Mouse (Mus musculus) forebrain, embryonic 12.5 days (tissue): ENCODE measurements around the gene Lhfpl4. TPM values are rescaled to one million over a fixed set of nuclear protein-coding genes. Genes with fewer than 3 reads are reported as not detected.

Experiments
- ATAC-seq: fragments of 200-750 bp; cut with Nextera tagmentation; 2 replicates; pipeline ENCODE4 v1.8.0; 2017; ENCODE audit warnings: moderate TSS enrichment; ENCODE audit not compliant: low FRiP score
- H3K27ac ChIP-seq: fragments of 300-500 bp; sonication (generic); 2 replicates; pipeline ENCODE4 v1.5.1; 2016; ENCODE audit warnings: mild to moderate bottlenecking
- H3K27me3 ChIP-seq: fragments of 300-500 bp; sonication (generic); 2 replicates; pipeline ENCODE4 v1.6.1; 2016; ENCODE audit warnings: mild to moderate bottlenecking
- H3K36me3 ChIP-seq: fragments of 300-500 bp; sonication (generic); replicated peaks from 2 replicates; pipeline ENCODE4 v1.6.1; 2016; ENCODE audit warnings: mild to moderate bottlenecking
- H3K4me1 ChIP-seq: fragments of 300-500 bp; sonication (generic); 2 replicates; pipeline ENCODE4 v1.6.1; 2016
- H3K4me2 ChIP-seq: fragments of 300-500 bp; sonication (generic); 2 replicates; pipeline ENCODE4 v1.6.1; 2016; ENCODE audit warnings: mild to moderate bottlenecking, moderate library complexity
- H3K4me3 ChIP-seq: fragments of 300-500 bp; sonication (generic); replicated peaks from 2 replicates; pipeline ENCODE4 v1.5.1; 2016; ENCODE audit warnings: mild to moderate bottlenecking
- H3K9ac ChIP-seq: fragments of 300-500 bp; sonication (generic); 2 replicates; pipeline ENCODE4 v1.6.1; 2016; ENCODE audit warnings: mild to moderate bottlenecking
- H3K9me3 ChIP-seq: fragments of 300-500 bp; sonication (generic); 2 replicates; pipeline ENCODE4 v1.6.1; 2016
- WGBS: fragments of 180-500 bp; shearing (Covaris S2); methylation state at CpG from one replicate; pipeline ENCODE4 v1.1.7; 2016; 5-methylcytosine and 5-hydroxymethylcytosine counted together
- polyA plus RNA-seq: library from polyadenylated mRNA; unstranded; fragments of >200 nt; fragmentation: Nextera tagmentation; extraction: Ambion mirVana; gene quantifications from 2 replicates; pipeline ENCODE4 v1.2.1, GENCODE M21; 2016

Lhfpl4 gene
- polyA plus RNA-seq, result 30.6 and 35.4 TPM in 2 replicates

GRCm38 (mm10) chr6:113194841-113195595, at the start of gene Lhfpl4:
Gene Lhfpl4 (minus strand): TSS chr6:113195384.
- Histone ChIP-seq H3K4me2 (peak within 1 kb of the TSS; percentile 99), H3K4me1 (peaks cover 42% of the 10 kb centered on the region), H3K9ac (peak within 1 kb of the TSS; percentile 88), H3K27me3 (0 out of 2 replicates have a peak, but pooled peaks cover 6% of the 10 kb centered on the region), H3K36me3 (no peaks in the 10 kb centered on the region), H3K4me3 (peak within 1 kb of the TSS; percentile 82), H3K27ac (peak within 1 kb of the TSS; percentile 77), H3K9me3 (no peaks in the 10 kb centered on the region)
- 1% methylated on average over 37 of the region's 66 CpGs for WGBS
- ATAC-seq, result peak; percentile 86

GRCm38 (mm10) chr6:113242753-113243152, 47.6 kb upstream of the Lhfpl4 start:
- H3K9me3 ChIP-seq, result no peaks in the 10 kb centered on the region
- no peak overlapping the region for H3K4me3 ChIP-seq
- H3K27ac ChIP-seq, result no peak overlapping the region
- H3K4me2 ChIP-seq, result no peak overlapping the region
- no peak overlapping the region for H3K9ac ChIP-seq
- 83% methylated on average over 1 of the region's 1 CpGs for WGBS
- H3K4me1 ChIP-seq, result peaks cover 16% of the 10 kb centered on the region
- no peak for ATAC-seq
- H3K36me3 ChIP-seq, result peaks cover 32% of the 10 kb centered on the region
- H3K27me3 ChIP-seq, result no peaks in the 10 kb centered on the region

- ATAC-seq, result no peak
- no peaks in the 10 kb centered on the region for H3K27me3 ChIP-seq
Measured at GRCm38 (mm10) chr6:113238442-113238841, 43.3 kb upstream of the Lhfpl4 start.

GRCm38 (mm10) chr6:113237542-113238270, 42.5 kb upstream of the Lhfpl4 start, which contains the start of gene Mtmr14:
Gene Mtmr14 (plus strand): TSS chr6:113237843.
- H3K27me3 ChIP-seq, result no peaks in the 10 kb centered on the region
- H3K4me2 ChIP-seq, result peak within 1 kb of the TSS; percentile 93
- H3K36me3 ChIP-seq, result peaks cover 16% of the 10 kb centered on the region
- peaks cover 17% of the 10 kb centered on the region for H3K4me1 ChIP-seq
- peak; percentile 100 for ATAC-seq
- H3K27ac ChIP-seq, result peak within 1 kb of the TSS; percentile 79
- H3K4me3 ChIP-seq, result peak within 1 kb of the TSS; percentile 98
- peak within 1 kb of the TSS; percentile 86 for H3K9ac ChIP-seq
- WGBS, result under 1% methylated on average over 55 of the region's 55 CpGs
- H3K9me3 ChIP-seq, result no peaks in the 10 kb centered on the region

More at GRCm38 (mm10) chr6:113238442-113238841, 43.3 kb upstream of the Lhfpl4 start:
- Histone ChIP-seq H3K4me1 (peaks cover 19% of the 10 kb centered on the region), H3K4me3 (peak overlapping the region; percentile 98), H3K27ac (no peak overlapping the region), H3K9me3 (no peaks in the 10 kb centered on the region), H3K9ac (peak overlapping the region; percentile 86), H3K4me2 (peak overlapping the region; percentile 93), H3K36me3 (peaks cover 21% of the 10 kb centered on the region)
- WGBS, result 45% methylated on average over 6 of the region's 6 CpGs

GRCm38 (mm10) chr6:113235141-113235540, 40.0 kb upstream of the Lhfpl4 start:
- 76% methylated on average over 5 of the region's 5 CpGs for WGBS
- H3K36me3 ChIP-seq, result peaks cover under 1% of the 10 kb centered on the region
- H3K4me2 ChIP-seq, result no peak overlapping the region
- peaks cover 17% of the 10 kb centered on the region for H3K4me1 ChIP-seq
- no peak overlapping the region for H3K27ac ChIP-seq
- no peak overlapping the region for H3K4me3 ChIP-seq
- no peak for ATAC-seq
- no peak overlapping the region for H3K9ac ChIP-seq
- no peaks in the 10 kb centered on the region; the same call in 1 of the 2 replicates for H3K9me3 ChIP-seq
- H3K27me3 ChIP-seq, result no peaks in the 10 kb centered on the region

- H3K4me3 ChIP-seq, result no peak overlapping the region
- H3K4me1 ChIP-seq, result no peaks in the 10 kb centered on the region
- H3K36me3 ChIP-seq, result no peaks in the 10 kb centered on the region
- no peak overlapping the region for H3K9ac ChIP-seq
- no peak overlapping the region for H3K4me2 ChIP-seq
- no peaks in the 10 kb centered on the region; the same call in 1 of the 2 replicates for H3K9me3 ChIP-seq
- no peak overlapping the region for H3K27ac ChIP-seq
- no peak for ATAC-seq
- no peaks in the 10 kb centered on the region for H3K27me3 ChIP-seq
Measured at GRCm38 (mm10) chr6:113226705-113227104, 31.5 kb upstream of the Lhfpl4 start.

- no peak overlapping the region for H3K4me3 ChIP-seq
- ATAC-seq, result no peak
- no peak overlapping the region for H3K4me2 ChIP-seq
- no peaks in the 10 kb centered on the region for H3K9me3 ChIP-seq
- H3K4me1 ChIP-seq, result no peaks in the 10 kb centered on the region
- no peaks in the 10 kb centered on the region for H3K36me3 ChIP-seq
- no peaks in the 10 kb centered on the region for H3K27me3 ChIP-seq
- H3K27ac ChIP-seq, result no peak overlapping the region
- no peak overlapping the region for H3K9ac ChIP-seq
- 78% methylated on average over 4 of the region's 4 CpGs for WGBS
Measured at GRCm38 (mm10) chr6:113225798-113226197, 30.6 kb upstream of the Lhfpl4 start.

- WGBS, result 75% methylated on average over 2 of the region's 2 CpGs
- no peak for ATAC-seq
Measured at GRCm38 (mm10) chr6:113216280-113216679, 21.1 kb upstream of the Lhfpl4 start.

GRCm38 (mm10) chr6:113195596-113195992, 410 bp upstream of the Lhfpl4 start:
- H3K9ac ChIP-seq, result peak overlapping the region; percentile 88
- H3K4me2 ChIP-seq, result peak overlapping the region; percentile 99
- peaks cover 42% of the 10 kb centered on the region for H3K4me1 ChIP-seq
- H3K4me3 ChIP-seq, result peak overlapping the region; percentile 82
- H3K9me3 ChIP-seq, result no peaks in the 10 kb centered on the region
- 10% methylated on average over 9 of the region's 9 CpGs for WGBS
- H3K36me3 ChIP-seq, result no peaks in the 10 kb centered on the region
- 0 out of 2 replicates have a peak, but pooled peaks cover 6% of the 10 kb centered on the region for H3K27me3 ChIP-seq
- H3K27ac ChIP-seq, result peak overlapping the region; percentile 77; the same call in 1 of the 2 replicates
- no peak for ATAC-seq

More at GRCm38 (mm10) chr6:113216280-113216679, 21.1 kb upstream of the Lhfpl4 start:
- no peak overlapping the region for H3K27ac ChIP-seq
- H3K9ac ChIP-seq, result no peak overlapping the region
- no peak overlapping the region for H3K4me2 ChIP-seq
- no peaks in the 10 kb centered on the region for H3K36me3 ChIP-seq
- no peaks in the 10 kb centered on the region for H3K27me3 ChIP-seq
- H3K4me1 ChIP-seq, result no peaks in the 10 kb centered on the region
- no peak overlapping the region for H3K4me3 ChIP-seq
- H3K9me3 ChIP-seq, result no peaks in the 10 kb centered on the region

- no peaks in the 10 kb centered on the region for H3K9me3 ChIP-seq
- WGBS, result 2% methylated on average over 5 of the region's 5 CpGs
- peak overlapping the region; percentile 99 for H3K4me2 ChIP-seq
- H3K27me3 ChIP-seq, result 0 out of 2 replicates have a peak, but pooled peaks cover 6% of the 10 kb centered on the region
- no peaks in the 10 kb centered on the region for H3K36me3 ChIP-seq
- peak overlapping the region; percentile 82 for H3K4me3 ChIP-seq
- no peak overlapping the region for H3K27ac ChIP-seq
- peak overlapping the region; percentile 88 for H3K9ac ChIP-seq
- ATAC-seq, result no peak
- H3K4me1 ChIP-seq, result peaks cover 42% of the 10 kb centered on the region
Measured at GRCm38 (mm10) chr6:113194517-113194840, 705 bp downstream of the Lhfpl4 start.

GRCm38 (mm10) chr6:113193765-113194460, 1.3 kb downstream of the Lhfpl4 start:
- H3K4me3 ChIP-seq, result peak overlapping the region; percentile 82
- 5% methylated on average over 45 of the region's 46 CpGs for WGBS
- no peak overlapping the region for H3K27ac ChIP-seq
- peak overlapping the region; percentile 99 for H3K4me2 ChIP-seq
- peak overlapping the region; percentile 88 for H3K9ac ChIP-seq
- H3K36me3 ChIP-seq, result no peaks in the 10 kb centered on the region
- ATAC-seq, result peak; percentile 69
- H3K27me3 ChIP-seq, result 0 out of 2 replicates have a peak, but pooled peaks cover 5% of the 10 kb centered on the region
- no peaks in the 10 kb centered on the region for H3K9me3 ChIP-seq
- H3K4me1 ChIP-seq, result peaks cover 42% of the 10 kb centered on the region
